Mouse (Mus musculus) forebrain, embryonic 14.5 days (tissue): Measurements from ENCODE around the gene Smtnl2. TPM values are rescaled to one million over a fixed set of nuclear protein-coding genes. Genes with fewer than 3 reads are reported as not detected.
A peak's percentile ranks its signal among the peaks of the same experiment; 100 is the strongest.
"Not testable (repeated sequence)": the region's sequence is repeated elsewhere in the genome, so short reads cannot be mapped to it uniquely, and the experiment has no call there.

ENCODE experiments used
- ATAC-seq: fragments of 200-750 bp; cut with Nextera tagmentation; 2 replicates; pipeline ENCODE4 v1.8.0; 2017; ENCODE audit warnings: mild to moderate bottlenecking, moderate library complexity
- DNase-seq: peaks from one replicate; pipeline ENCODE4 v3.0.0-alpha.2; 2015; ENCODE audit warnings: low spot score
- H3K27ac ChIP-seq: fragments of 300-500 bp; sonication (generic); 2 replicates; pipeline ENCODE4 v1.5.1; 2014; ENCODE audit warnings: low read depth, mild to moderate bottlenecking, control low read depth, low read length, moderate library complexity
- H3K27me3 ChIP-seq: fragments of 300-500 bp; sonication (generic); replicated peaks from 2 replicates; pipeline ENCODE4 v1.6.1; 2014; ENCODE audit warnings: low read length, control low read depth, mixed read lengths; ENCODE audit not compliant: control insufficient read depth, insufficient read depth
- H3K36me3 ChIP-seq: fragments of 300-500 bp; sonication (generic); 2 replicates; pipeline ENCODE4 v1.6.1; 2014; ENCODE audit warnings: low read length, control low read depth; ENCODE audit not compliant: control insufficient read depth, insufficient read depth
- H3K4me1 ChIP-seq: fragments of 300-500 bp; sonication (generic); 2 replicates; pipeline ENCODE4 v1.6.1; 2014; ENCODE audit warnings: antibody characterized with exemption, low read length, control low read depth; ENCODE audit not compliant: control insufficient read depth, insufficient read depth
- H3K4me2 ChIP-seq: fragments of 300-500 bp; sonication (generic); 2 replicates; pipeline ENCODE4 v1.6.1; 2014; ENCODE audit warnings: mild to moderate bottlenecking, control low read depth, low read length
- H3K4me3 ChIP-seq: fragments of 300-500 bp; sonication (generic); 2 replicates; pipeline ENCODE4 v1.5.1; 2014; ENCODE audit warnings: low read depth, low read length, control low read depth
- H3K9ac ChIP-seq: fragments of 300-500 bp; sonication (generic); 2 replicates; pipeline ENCODE4 v1.6.1; 2014; ENCODE audit warnings: mild to moderate bottlenecking, low read length, control low read depth, moderate library complexity
- H3K9me3 ChIP-seq: fragments of 300-500 bp; sonication (generic); replicated peaks from 2 replicates; pipeline ENCODE4 v1.6.1; 2016; ENCODE audit warnings: low read length, control low read depth, mixed read lengths; ENCODE audit not compliant: control insufficient read depth
- WGBS: fragments of 180-500 bp; shearing (Covaris S2); extraction: QIAGEN DNeasy Blood & Tissue Kit; methylation state at CpG from one replicate; pipeline ENCODE4 v1.1.7; 2014; 5-methylcytosine and 5-hydroxymethylcytosine counted together
- microRNA-seq: library from miRNA; unstranded; fragments of <30 nt; microRNA quantifications from one replicate; pipeline ENCODE4, GENCODE M21; 2016
- polyA plus RNA-seq: library from polyadenylated mRNA; unstranded; fragments of >200 nt; fragmentation: Nextera tagmentation; extraction: Ambion mirVana; gene quantifications from 2 replicates; pipeline ENCODE4 v1.2.1, GENCODE M21; 2014

Gene Smtnl2
- polyA plus RNA-seq, 1 experiment from 2014 or later = 1.4 TPM

DNA sequence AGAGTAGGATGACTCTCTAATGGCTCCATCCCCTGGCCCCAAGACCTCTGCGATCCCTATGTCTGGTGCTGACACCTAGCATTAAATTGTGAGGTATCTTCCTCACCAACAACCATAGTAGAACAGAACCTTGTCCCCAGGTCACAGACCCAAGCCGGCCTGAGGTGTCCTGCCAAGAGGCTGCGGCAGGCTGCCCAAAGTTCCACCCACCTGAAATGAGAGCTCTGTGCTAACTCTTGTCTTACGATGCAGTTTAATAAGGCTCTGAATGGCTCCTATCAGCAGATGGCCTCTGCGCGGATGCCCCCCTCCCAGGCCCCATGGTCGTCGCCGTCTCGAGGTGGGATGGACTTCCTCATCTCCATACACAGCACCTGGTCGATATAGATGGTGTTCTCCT lies 67.0 kb downstream of the Smtnl2 start:
- 93% methylated on average over 11 of the region's 11 CpGs for WGBS
- H3K27me3 ChIP-seq = no peaks in the 10 kb centered on the region
- no peak overlapping the region for H3K4me3 ChIP-seq
- no peak for DNase-seq
- no peaks in the 10 kb centered on the region for H3K9me3 ChIP-seq
- no peak overlapping the region for H3K9ac ChIP-seq
- H3K27ac ChIP-seq = no peak overlapping the region
- H3K4me2 ChIP-seq = no peak overlapping the region
- no peaks in the 10 kb centered on the region for H3K36me3 ChIP-seq
- H3K4me1 ChIP-seq = no peaks in the 10 kb centered on the region
- ATAC-seq = no peak

DNA sequence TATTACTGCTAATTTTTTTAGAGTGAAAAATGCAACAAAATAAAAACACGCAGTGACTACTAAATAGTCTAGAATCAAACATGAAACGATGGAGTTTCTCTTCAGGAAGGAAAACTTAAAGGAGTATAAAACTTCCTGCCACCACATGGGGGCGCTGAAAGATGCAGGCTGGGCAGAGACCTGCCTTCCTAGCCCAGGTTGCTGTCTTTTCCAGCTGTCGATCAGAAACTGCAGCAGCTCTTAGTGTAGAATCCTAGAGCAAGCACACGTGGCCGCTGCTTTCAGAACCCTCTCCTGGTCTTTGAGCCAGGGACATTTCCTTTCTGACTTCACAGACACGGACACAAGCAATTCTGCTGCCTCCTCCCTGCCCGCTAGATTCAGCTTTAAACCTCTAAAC lies 67.6 kb downstream of the Smtnl2 start:
- Histone ChIP-seq H3K27me3 (no peaks in the 10 kb centered on the region), H3K4me2 (no peak overlapping the region), H3K4me3 (no peak overlapping the region), H3K4me1 (no peaks in the 10 kb centered on the region), H3K9me3 (no peaks in the 10 kb centered on the region), H3K9ac (no peak overlapping the region), H3K36me3 (no peaks in the 10 kb centered on the region), H3K27ac (no peak overlapping the region)
- 26% methylated on average over 8 of the region's 8 CpGs for WGBS
- ATAC-seq (no peak), DNase-seq (peak; percentile 54)

DNA sequence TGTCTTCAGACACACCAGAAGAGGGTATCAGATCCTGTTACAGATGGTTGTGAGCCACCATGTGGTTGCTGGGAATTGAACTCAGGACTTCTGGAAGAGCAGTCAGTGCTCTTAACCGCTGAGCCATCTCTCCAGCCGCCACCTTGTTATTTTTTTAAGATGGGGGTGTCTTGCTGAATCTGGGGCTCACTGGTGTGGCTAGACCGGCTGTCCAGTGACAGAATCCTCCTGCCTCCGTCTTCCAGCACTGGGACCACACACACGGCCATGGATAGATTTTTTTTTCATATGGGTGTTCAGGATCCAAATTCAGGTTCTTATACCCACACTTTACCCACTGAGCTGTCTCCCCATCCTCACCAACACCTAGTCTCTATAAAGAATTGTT lies 68.3 kb downstream of the Smtnl2 start:
- not testable (repeated sequence) for H3K9me3 ChIP-seq, H3K9ac ChIP-seq, H3K4me2 ChIP-seq, ATAC-seq, H3K27ac ChIP-seq, DNase-seq, H3K36me3 ChIP-seq, H3K27me3 ChIP-seq, H3K4me1 ChIP-seq, H3K4me3 ChIP-seq
- 92% methylated on average over 5 of the region's 5 CpGs for WGBS

DNA sequence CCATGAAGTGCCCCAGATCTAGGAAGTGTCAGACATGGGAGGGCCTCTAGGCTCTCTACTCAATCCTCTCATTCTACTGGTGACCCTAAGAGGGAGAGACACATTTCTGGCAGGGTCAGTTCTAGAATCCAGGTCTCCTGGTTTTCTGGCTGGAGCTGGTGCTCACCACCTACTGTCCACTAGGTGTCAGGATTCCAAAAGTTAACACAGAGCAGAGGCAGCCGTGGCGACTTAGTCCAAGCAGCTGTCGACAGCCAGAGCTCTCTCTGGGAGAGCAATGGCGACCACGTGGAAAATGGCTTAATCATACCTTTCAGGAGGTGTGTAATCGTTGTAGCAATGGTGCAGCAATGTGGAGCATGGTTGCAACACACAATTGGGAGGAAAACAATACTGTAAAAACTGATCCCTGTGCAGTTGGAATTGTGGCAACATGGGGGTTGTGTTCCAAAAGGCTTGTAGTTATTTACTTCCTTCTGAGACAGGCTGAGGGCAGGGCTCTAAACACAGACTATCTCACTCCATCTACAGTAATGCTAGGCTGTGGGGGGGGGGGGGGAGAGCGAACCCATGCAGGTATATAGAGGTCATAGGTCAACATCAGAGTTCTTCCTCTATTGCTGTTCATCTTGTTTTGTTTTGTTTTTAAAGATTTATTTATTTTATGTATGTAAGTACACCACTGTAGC lies 68.8 kb downstream of the Smtnl2 start:
- peak; percentile 81 for ATAC-seq
- H3K36me3 ChIP-seq = no peaks in the 10 kb centered on the region
- peak; percentile 87 for DNase-seq
- no peak overlapping the region for H3K27ac ChIP-seq
- 13% methylated on average over 7 of the region's 7 CpGs for WGBS
- peaks cover 6% of the 10 kb centered on the region for H3K4me1 ChIP-seq
- no peaks in the 10 kb centered on the region for H3K9me3 ChIP-seq
- H3K27me3 ChIP-seq = no peaks in the 10 kb centered on the region
- H3K4me3 ChIP-seq = no peak overlapping the region
- no peak overlapping the region for H3K9ac ChIP-seq
- H3K4me2 ChIP-seq = no peak overlapping the region

DNA sequence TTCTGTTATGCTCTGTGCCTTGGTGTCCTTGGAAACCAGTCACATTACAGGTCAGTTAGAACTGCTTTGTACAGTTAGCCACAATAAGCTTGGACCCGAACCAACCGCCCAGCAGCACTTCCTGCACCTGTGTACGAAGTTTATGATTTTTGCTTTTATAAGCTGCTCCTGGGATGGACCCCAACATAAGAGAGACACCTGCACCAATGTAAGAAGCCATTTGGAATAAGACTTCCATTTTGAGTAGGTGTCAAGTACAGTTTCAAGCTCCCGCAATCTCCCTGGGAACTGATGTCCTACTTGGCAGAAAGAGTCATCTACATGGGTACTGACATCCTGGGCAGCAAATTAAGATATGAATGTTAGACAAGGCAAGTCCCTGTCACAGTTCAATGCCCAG lies 71.8 kb downstream of the Smtnl2 start:
- Histone ChIP-seq H3K27ac (no peak overlapping the region), H3K36me3 (no peaks in the 10 kb centered on the region), H3K27me3 (no peaks in the 10 kb centered on the region), H3K4me1 (peaks cover 6% of the 10 kb centered on the region), H3K9me3 (no peaks in the 10 kb centered on the region), H3K9ac (no peak overlapping the region), H3K4me3 (no peak overlapping the region), H3K4me2 (no peak overlapping the region)
- no peak for DNase-seq
- no peak for ATAC-seq
- WGBS = 85% methylated on average over 4 of the region's 4 CpGs

Small RNAs within 50 kb of the gene (microRNA-seq; reads per million reads assigned to microRNA genes)
- not detected for gene Mir6338

Other genes starting within 250 kb of the Smtnl2 start
- gene Gm43951, start 204.9 kb downstream of the Smtnl2 start, polyA plus RNA-seq = 0.07 and 0.15 TPM in 2 replicates
- 12.8 and 19.9 TPM in 2 replicates for gene 4933427D14Rik, start 204.3 kb downstream of the Smtnl2 start, polyA plus RNA-seq
- gene Txndc17, start 204.2 kb downstream of the Smtnl2 start, polyA plus RNA-seq = 118 and 131 TPM in 2 replicates
- 64.7 and 69.6 TPM in 2 replicates for gene Med31, start 196.1 kb downstream of the Smtnl2 start, polyA plus RNA-seq
- gene Slc13a5, start 144.5 kb downstream of the Smtnl2 start, polyA plus RNA-seq = 0.24 and 0.51 TPM in 2 replicates
- gene Xaf1, start 110.1 kb downstream of the Smtnl2 start, polyA plus RNA-seq = 1.1 TPM in 2 replicates
- not detected in 2 replicates for gene Fbxo39, start 97.3 kb downstream of the Smtnl2 start, polyA plus RNA-seq
- 10.4 and 10.5 TPM in 2 replicates for gene Tekt1, start 49.3 kb downstream of the Smtnl2 start, polyA plus RNA-seq
- gene Ggt6, start 23.8 kb upstream of the Smtnl2 start, polyA plus RNA-seq = not detected in 2 replicates
- 80.5 and 82.1 TPM in 2 replicates for gene Mybbp1a, start 29.6 kb upstream of the Smtnl2 start, polyA plus RNA-seq
- gene Spns2, start 78.2 kb upstream of the Smtnl2 start, polyA plus RNA-seq = 4.6 and 5.8 TPM in 2 replicates
- 0.10 and 0.16 TPM in 2 replicates for gene Spns3, start 138.8 kb upstream of the Smtnl2 start, polyA plus RNA-seq
- gene Ube2g1, start 195.6 kb upstream of the Smtnl2 start, polyA plus RNA-seq = 100 and 120 TPM in 2 replicates